Mouse (Mus musculus) neutrophil, adult 83 days (primary cell): ENCODE results near the gene Zfp987. TPM values are rescaled to one million over a fixed set of nuclear protein-coding genes. Genes with fewer than 3 reads are reported as not detected.

Source experiments
- total RNA-seq, 2 experiments: library from RNA; stranded (reverse); gene quantifications; one replicate each; pipeline ENCODE4 v1.2.4; 2023

Gene Zfp987
- not detected for total RNA-seq

DNA sequence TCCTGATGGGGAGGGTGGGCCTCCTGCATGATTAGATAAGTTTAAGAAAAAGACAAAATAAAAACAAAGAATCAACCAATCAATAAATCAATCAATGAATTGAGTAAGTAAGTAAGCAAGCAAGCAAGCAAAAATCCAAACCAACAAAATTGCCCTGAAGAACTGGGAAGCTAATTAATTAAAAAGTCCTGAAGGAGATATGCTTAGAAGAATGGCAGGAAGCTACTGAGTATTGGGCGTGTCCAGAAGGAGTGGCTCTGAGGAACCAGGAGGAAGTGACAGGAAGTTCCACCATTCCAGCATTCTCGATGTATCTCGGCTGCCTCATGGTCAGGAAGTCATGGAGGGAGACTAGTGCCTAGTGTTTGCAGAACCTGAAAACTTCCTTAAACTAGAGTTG lies at the start of gene Zfp987:
TSS of gene Zfp987 (plus strand) at position 301 of the 400 bp plus-strand sequence.

DNA sequence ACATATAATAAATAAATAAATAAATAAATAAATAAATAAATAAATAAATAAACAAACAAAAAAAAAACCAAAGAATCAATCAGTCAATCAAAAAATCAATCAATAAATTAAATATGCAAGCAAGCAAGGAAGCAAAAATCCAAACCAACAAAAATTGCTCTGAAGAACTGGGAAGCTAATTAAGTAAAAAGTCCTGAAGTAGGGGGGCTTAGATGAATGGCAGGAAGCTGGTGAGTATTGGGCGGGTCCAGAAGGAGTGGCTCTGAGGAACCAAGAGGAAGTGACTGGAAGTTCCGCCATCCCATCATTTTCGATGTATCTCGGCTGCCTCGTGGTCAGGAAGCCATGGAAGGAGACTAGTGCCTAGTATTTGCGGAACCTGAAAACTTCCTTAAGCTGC lies 59.4 kb downstream of the Zfp987 start, which contains the start of gene Zfp600:
TSS of gene Zfp600 (plus strand) at position 301 of the 400 bp plus-strand sequence.

Other genes starting within 250 kb of the Zfp987 start
- not detected for gene Zfp986, start 228.5 kb upstream of the Zfp987 start, total RNA-seq
- gene Zfp600, start 59.5 kb downstream of the Zfp987 start, total RNA-seq, result not detected